Mouse (Mus musculus) hindbrain, embryonic 12.5 days (tissue): Measurements from ENCODE around the gene Agl. TPM values are rescaled to one million over a fixed set of nuclear protein-coding genes. Genes with fewer than 3 reads are reported as not detected.

ENCODE experiments used
- ATAC-seq: fragments of 200-750 bp; cut with Nextera tagmentation; 2 replicates; pipeline ENCODE4 v1.8.0; 2017; ENCODE audit warnings: moderate TSS enrichment; ENCODE audit not compliant: low FRiP score
- H3K27ac ChIP-seq: fragments of 300-500 bp; sonication (generic); 2 replicates; pipeline ENCODE4 v1.5.1; 2016; ENCODE audit warnings: mild to moderate bottlenecking
- H3K27me3 ChIP-seq: fragments of 300-500 bp; sonication (generic); 2 replicates; pipeline ENCODE4 v1.6.1; 2016; ENCODE audit warnings: mild to moderate bottlenecking
- H3K36me3 ChIP-seq: fragments of 300-500 bp; sonication (generic); 2 replicates; pipeline ENCODE4 v1.6.1; 2016; ENCODE audit warnings: mild to moderate bottlenecking
- H3K4me1 ChIP-seq: fragments of 300-500 bp; sonication (generic); 2 replicates; pipeline ENCODE4 v1.6.1; 2016
- H3K4me2 ChIP-seq: fragments of 300-500 bp; sonication (generic); replicated peaks from 2 replicates; pipeline ENCODE4 v1.6.1; 2016; ENCODE audit warnings: mild to moderate bottlenecking
- H3K4me3 ChIP-seq: fragments of 300-500 bp; sonication (generic); 2 replicates; pipeline ENCODE4 v1.5.1; 2016; ENCODE audit warnings: mild to moderate bottlenecking
- H3K9ac ChIP-seq: fragments of 300-500 bp; sonication (generic); 2 replicates; pipeline ENCODE4 v1.6.1; 2016; ENCODE audit warnings: mild to moderate bottlenecking, moderate library complexity
- H3K9me3 ChIP-seq: fragments of 300-500 bp; sonication (generic); replicated peaks from 2 replicates; pipeline ENCODE4 v1.6.1; 2016; ENCODE audit warnings: mild to moderate bottlenecking
- WGBS: fragments of 180-500 bp; shearing (Covaris S2); methylation state at CpG from one replicate; pipeline ENCODE4 v1.1.7; 2016; 5-methylcytosine and 5-hydroxymethylcytosine counted together
- polyA plus RNA-seq: library from polyadenylated mRNA; unstranded; fragments of >200 nt; fragmentation: Nextera tagmentation; extraction: Ambion mirVana; gene quantifications from 2 replicates; pipeline ENCODE4 v1.2.1, GENCODE M21; 2016

The Agl gene
- polyA plus RNA-seq, 1 experiment from 2014 or later, result 18.6 TPM

GRCm38 (mm10) chr3:116726807-116727206, 81.2 kb downstream of the Agl start:
- Histone ChIP-seq H3K4me2 (no peak overlapping the region), H3K9me3 (no peaks in the 10 kb centered on the region), H3K27me3 (no peaks in the 10 kb centered on the region), H3K27ac (no peak overlapping the region), H3K4me1 (no peaks in the 10 kb centered on the region), H3K4me3 (no peak overlapping the region), H3K36me3 (no peaks in the 10 kb centered on the region), H3K9ac (no peak overlapping the region)
- 72% methylated on average over 9 of the region's 9 CpGs for WGBS
- no peak for ATAC-seq

GRCm38 (mm10) chr3:116723496-116724481, 84.2 kb downstream of the Agl start:
- no peak overlapping the region for H3K9ac ChIP-seq
- H3K27me3 ChIP-seq, result no peaks in the 10 kb centered on the region
- no peaks in the 10 kb centered on the region for H3K36me3 ChIP-seq
- WGBS, result 55% methylated on average over 10 of the region's 10 CpGs
- H3K4me3 ChIP-seq, result no peak overlapping the region
- no peak overlapping the region for H3K27ac ChIP-seq
- H3K4me1 ChIP-seq, result no peaks in the 10 kb centered on the region
- no peaks in the 10 kb centered on the region for H3K9me3 ChIP-seq
- ATAC-seq, result no peak
- no peak overlapping the region for H3K4me2 ChIP-seq

DNA sequence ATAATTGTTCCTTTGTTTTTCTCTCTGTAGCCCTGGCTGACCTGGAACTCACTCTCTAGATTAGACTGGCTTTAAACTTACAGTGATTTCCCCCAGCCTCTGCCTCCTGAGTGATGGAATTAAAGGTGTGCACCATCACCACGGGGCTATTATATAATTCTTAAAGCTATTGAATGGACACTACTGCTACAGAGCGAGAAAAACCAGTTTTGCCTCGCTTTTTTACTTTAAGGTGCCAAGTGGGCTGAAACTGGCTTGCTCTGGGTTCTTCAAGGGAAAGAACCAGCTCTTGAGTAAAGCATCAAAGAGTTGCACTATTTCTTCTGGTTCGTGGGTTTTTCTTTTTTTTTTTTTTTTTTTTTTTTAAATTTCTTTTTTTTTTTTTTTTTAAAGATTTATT, 85.0 kb downstream of the Agl start:
- 85% methylated on average over 4 of the region's 4 CpGs for WGBS
- no peak overlapping the region for H3K27ac ChIP-seq
- no peaks in the 10 kb centered on the region for H3K27me3 ChIP-seq
- H3K4me1 ChIP-seq, result no peaks in the 10 kb centered on the region
- no peaks in the 10 kb centered on the region for H3K9me3 ChIP-seq
- no peak overlapping the region for H3K9ac ChIP-seq
- H3K4me3 ChIP-seq, result no peak overlapping the region
- no peak overlapping the region for H3K4me2 ChIP-seq
- ATAC-seq, result no peak
- H3K36me3 ChIP-seq, result no peaks in the 10 kb centered on the region

GRCm38 (mm10) chr3:116718951-116719350, 89.0 kb downstream of the Agl start:
- H3K36me3 ChIP-seq, result no peaks in the 10 kb centered on the region
- H3K27ac ChIP-seq, result no peak overlapping the region
- no peak for ATAC-seq
- 68% methylated on average over 3 of the region's 3 CpGs for WGBS
- H3K9me3 ChIP-seq, result no peaks in the 10 kb centered on the region
- no peak overlapping the region for H3K4me2 ChIP-seq
- H3K27me3 ChIP-seq, result peaks cover under 1% of the 10 kb centered on the region; the same call in 1 of the 2 replicates
- H3K9ac ChIP-seq, result no peak overlapping the region
- no peak overlapping the region for H3K4me3 ChIP-seq
- H3K4me1 ChIP-seq, result no peaks in the 10 kb centered on the region

GRCm38 (mm10) chr3:116713031-116713430, 94.9 kb downstream of the Agl start:
- H3K27me3 ChIP-seq, result peaks cover 11% of the 10 kb centered on the region; the same call in 1 of the 2 replicates
- no peaks in the 10 kb centered on the region for H3K9me3 ChIP-seq
- H3K9ac ChIP-seq, result no peak overlapping the region; the same call in 1 of the 2 replicates
- peak overlapping the region; percentile 96; the same call in 1 of the 2 replicates for H3K4me3 ChIP-seq
- H3K36me3 ChIP-seq, result no peaks in the 10 kb centered on the region
- no peak for ATAC-seq
- WGBS, result 43% methylated on average over 5 of the region's 5 CpGs
- H3K4me2 ChIP-seq, result peak overlapping the region; percentile 73
- H3K4me1 ChIP-seq, result peaks cover 6% of the 10 kb centered on the region
- H3K27ac ChIP-seq, result no peak overlapping the region

- 5% methylated on average over 8 of the region's 8 CpGs for WGBS
- Histone ChIP-seq H3K9ac (peak within 1 kb of the TSS; percentile 92), H3K36me3 (no peaks in the 10 kb centered on the region), H3K27me3 (peaks cover 11% of the 10 kb centered on the region; the same call in 1 of the 2 replicates), H3K4me3 (peak within 1 kb of the TSS; percentile 96), H3K4me1 (peaks cover 6% of the 10 kb centered on the region), H3K9me3 (no peaks in the 10 kb centered on the region), H3K27ac (peak within 1 kb of the TSS; percentile 57), H3K4me2 (peak within 1 kb of the TSS; percentile 73)
- ATAC-seq, result peak; percentile 33
Observed at GRCm38 (mm10) chr3:116712436-116712881, 95.5 kb downstream of the Agl start, which contains the start of gene Slc35a3. Slc35a3 (minus strand) TSS chr3:116712831.

GRCm38 (mm10) chr3:116711624-116712435, 96.1 kb downstream of the Agl start:
- WGBS, result under 1% methylated on average over 78 of the region's 85 CpGs
- H3K9ac ChIP-seq, result peak overlapping the region; percentile 92
- H3K27me3 ChIP-seq, result peaks cover 11% of the 10 kb centered on the region; the same call in 1 of the 2 replicates
- peak overlapping the region; percentile 73 for H3K4me2 ChIP-seq
- ATAC-seq, result peak; percentile 88
- peak overlapping the region; percentile 96 for H3K4me3 ChIP-seq
- no peaks in the 10 kb centered on the region for H3K36me3 ChIP-seq
- H3K4me1 ChIP-seq, result peaks cover 6% of the 10 kb centered on the region
- peak overlapping the region; percentile 57 for H3K27ac ChIP-seq
- H3K9me3 ChIP-seq, result no peaks in the 10 kb centered on the region

- H3K4me3 ChIP-seq, result peak overlapping the region; percentile 96
- peaks cover 11% of the 10 kb centered on the region; the same call in 1 of the 2 replicates for H3K27me3 ChIP-seq
- H3K4me1 ChIP-seq, result peaks cover 6% of the 10 kb centered on the region
- no peaks in the 10 kb centered on the region for H3K36me3 ChIP-seq
- H3K9me3 ChIP-seq, result no peaks in the 10 kb centered on the region
- WGBS, result 50% methylated on average over 9 of the region's 9 CpGs
- ATAC-seq, result no peak
- H3K9ac ChIP-seq, result no peak overlapping the region
- H3K4me2 ChIP-seq, result peak overlapping the region; percentile 73
- no peak overlapping the region for H3K27ac ChIP-seq
Observed at GRCm38 (mm10) chr3:116710941-116711340, 97.0 kb downstream of the Agl start.

- H3K4me1 ChIP-seq, result peaks cover under 1% of the 10 kb centered on the region; the same call in 1 of the 2 replicates
- no peak for ATAC-seq
- 96% methylated on average over 1 of the region's 1 CpGs for WGBS
Observed at GRCm38 (mm10) chr3:116705637-116706204, 102.2 kb downstream of the Agl start.

DNA sequence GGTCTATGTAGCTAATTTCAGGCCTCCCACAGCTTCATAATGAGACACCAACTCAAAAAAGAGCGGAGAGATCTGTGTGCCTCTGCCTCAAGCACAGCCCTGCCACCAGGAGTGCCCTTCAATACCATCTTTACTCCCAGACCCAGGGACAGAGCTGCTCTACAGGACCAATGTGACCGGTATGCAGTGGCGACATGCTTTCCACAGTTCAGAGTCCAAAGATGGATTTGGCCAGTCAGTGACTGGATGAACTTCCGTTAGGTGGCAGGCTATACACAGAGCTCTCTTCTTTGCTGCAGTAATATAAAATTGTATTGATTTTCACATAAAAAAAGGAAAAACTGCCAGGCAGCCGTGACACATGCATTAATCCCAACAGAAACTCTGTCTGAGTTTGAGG, 104.1 kb downstream of the Agl start:
- 94% methylated on average over 5 of the region's 5 CpGs for WGBS

More at GRCm38 (mm10) chr3:116705637-116706204, 102.2 kb downstream of the Agl start:
- Histone ChIP-seq H3K9ac (no peak overlapping the region), H3K4me3 (no peak overlapping the region), H3K27me3 (no peaks in the 10 kb centered on the region), H3K27ac (no peak overlapping the region), H3K9me3 (no peaks in the 10 kb centered on the region), H3K36me3 (no peaks in the 10 kb centered on the region), H3K4me2 (no peak overlapping the region)

DNA sequence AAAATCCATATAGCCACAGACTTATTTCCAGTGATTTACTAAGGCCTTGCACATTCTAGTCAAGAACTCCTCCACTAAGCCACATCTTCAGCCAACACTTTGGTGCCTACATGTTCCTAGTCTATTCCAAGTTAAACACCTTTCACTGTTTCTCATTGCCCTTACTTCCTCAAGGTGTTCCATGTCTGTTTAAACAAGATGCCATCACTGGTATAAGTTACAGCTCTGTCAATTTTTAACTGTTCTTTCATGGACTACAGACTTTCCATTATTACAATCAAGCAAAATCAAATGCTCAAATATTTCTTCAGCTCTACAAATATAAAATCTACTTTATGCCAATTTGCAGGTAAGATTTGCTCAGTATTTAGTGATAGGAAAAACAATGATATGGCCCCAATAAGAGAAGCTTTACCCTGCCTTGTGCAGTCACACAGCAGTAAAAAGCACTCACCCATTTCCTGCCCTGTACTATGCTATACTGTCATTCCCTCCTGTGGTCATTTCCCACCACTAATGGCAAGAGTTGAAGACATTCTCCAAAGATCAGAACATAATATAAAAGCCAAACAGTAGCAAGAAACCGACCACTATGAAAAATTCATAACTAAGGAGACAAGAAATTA, 105.2 kb downstream of the Agl start:
- Histone ChIP-seq H3K27me3 (no peaks in the 10 kb centered on the region), H3K9me3 (no peaks in the 10 kb centered on the region), H3K27ac (no peak overlapping the region), H3K9ac (no peak overlapping the region), H3K36me3 (no peaks in the 10 kb centered on the region), H3K4me2 (no peak overlapping the region), H3K4me3 (no peak overlapping the region), H3K4me1 (no peaks in the 10 kb centered on the region)
- 100% methylated on average over 1 of the region's 1 CpGs for WGBS
- ATAC-seq, result no peak

More for the DNA sequence above, 104.1 kb downstream of the Agl start:
- Histone ChIP-seq H3K36me3 (no peaks in the 10 kb centered on the region), H3K4me1 (no peaks in the 10 kb centered on the region), H3K27ac (no peak overlapping the region), H3K9me3 (no peaks in the 10 kb centered on the region), H3K4me2 (no peak overlapping the region), H3K4me3 (no peak overlapping the region), H3K9ac (no peak overlapping the region), H3K27me3 (no peaks in the 10 kb centered on the region)
- ATAC-seq, result no peak
